Mouse (Mus musculus) frontal cortex, adult 2 months (tissue): ENCODE results near the gene Zfp827. TPM values are rescaled to one million over a fixed set of nuclear protein-coding genes. Genes with fewer than 3 reads are reported as not detected.
A peak's percentile ranks its signal among the peaks of the same experiment; 100 is the strongest.

ENCODE experiments used
- DNase-seq, 2 experiments: peaks; one replicate each; pipeline ENCODE4 v3.0.0; 2022; ENCODE audit warnings: low spot score in 1 of 2; ENCODE audit errors: extremely low spot score in 1 of 2
- polyA plus RNA-seq: library from polyadenylated mRNA; depleted of rRNA; stranded (reverse); fragments of >200 nt; gene quantifications from 2 replicates; pipeline ENCODE4 v1.2.3, GENCODE M21; 2012

Zfp827 gene
- polyA plus RNA-seq, 1 experiment = 33.5 TPM

- no peak for DNase-seq
These were observed 31.9 kb downstream of the Zfp827 start for GRCm38 (mm10) chr8:79060013-79060609.

DNA sequence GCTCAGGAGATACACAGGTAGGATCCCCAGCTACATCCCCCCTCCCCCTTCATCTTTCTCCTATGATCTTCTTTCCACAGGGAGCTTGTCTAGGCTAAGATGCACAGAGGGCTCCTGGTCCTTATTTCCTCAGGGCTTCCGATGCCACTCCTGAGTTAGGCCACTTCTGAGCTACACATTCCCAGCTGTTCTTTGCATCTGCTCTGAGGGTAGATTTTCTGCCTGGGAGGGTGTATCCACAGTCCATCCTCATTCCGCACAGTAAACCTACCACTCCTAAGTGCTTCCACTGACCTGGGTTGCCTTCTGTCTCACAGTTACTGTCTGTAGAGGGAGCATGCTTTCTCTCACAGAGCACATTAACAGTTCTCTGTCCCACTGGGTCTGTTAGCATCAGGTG, 37.7 kb downstream of the Zfp827 start:
- DNase-seq = no peak

DNA sequence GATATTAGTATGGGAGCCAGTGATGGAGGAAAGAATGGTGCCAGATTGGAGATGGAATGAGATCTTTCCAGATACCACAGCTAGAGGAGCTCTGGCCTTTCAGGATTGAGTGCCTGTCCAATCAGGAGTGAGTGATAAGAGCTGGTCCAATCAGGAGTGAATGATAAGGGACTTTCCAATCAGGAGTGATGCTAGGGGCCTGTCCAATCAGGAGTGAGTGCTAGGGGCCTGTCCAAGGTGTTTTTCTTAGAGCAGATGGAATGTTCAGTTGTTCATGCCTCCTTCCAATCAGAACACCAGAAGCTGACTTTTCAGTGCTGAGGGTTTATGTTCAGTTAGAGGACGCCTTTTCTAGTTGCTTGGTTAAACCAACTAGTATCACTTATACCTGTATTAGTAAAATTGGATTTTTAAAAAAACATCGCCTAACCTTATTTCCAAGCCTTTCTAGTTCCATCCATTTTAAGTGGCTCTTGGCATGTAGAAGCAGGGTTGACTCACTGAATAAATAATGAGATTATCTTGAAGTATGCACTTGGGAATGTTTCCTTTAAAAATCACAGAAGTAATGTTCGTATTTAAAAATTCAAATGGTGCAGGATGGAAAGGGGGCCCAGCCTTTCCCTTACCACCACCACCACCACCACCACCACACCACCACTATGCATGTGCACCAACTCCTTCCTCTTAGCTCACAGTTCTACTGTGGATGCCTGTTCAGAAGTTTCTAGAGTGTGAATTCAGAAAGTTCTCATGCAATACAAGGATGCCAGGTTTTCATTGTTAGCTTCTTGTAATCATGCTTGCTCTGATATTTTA, 39.8 kb downstream of the Zfp827 start:
- DNase-seq = no peak

DNA sequence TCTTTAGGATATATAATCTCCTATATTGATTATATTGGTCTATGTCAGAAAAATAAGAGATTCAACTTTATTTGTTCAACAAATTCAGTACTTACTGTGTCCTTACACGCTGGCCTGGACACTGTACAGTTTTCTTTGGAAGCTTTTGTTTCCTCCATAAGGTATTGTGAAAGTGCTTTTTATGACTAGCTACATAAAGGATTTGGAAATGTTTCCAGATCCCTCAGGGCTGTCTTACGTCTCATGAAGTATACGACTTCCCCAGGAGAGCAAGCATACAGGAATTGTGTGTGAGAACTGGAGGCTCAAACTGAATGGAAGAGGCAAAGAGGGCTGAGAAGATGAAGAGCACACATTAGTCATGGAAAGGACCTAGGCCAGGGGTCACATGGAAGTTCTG, 45.1 kb downstream of the Zfp827 start:
- no peak for DNase-seq

DNA sequence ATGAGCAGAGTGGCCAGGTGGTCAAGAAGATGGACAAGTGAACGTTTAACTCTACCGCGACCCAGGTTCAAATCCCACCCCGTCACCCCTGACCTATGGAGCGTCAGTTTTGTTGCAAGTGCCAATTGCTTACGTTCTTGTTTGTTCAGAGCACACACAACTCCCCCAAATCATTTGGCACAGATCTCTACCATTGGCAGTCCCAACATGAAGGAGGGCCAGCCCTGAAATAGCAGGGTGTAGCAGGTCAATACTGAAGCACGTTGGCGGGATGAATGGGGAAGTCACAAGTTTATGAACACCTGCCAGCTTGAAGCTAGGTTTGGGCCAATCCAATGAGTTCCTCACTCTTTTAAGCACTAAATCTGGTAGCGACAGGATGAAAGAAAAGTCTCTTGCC, 46.7 kb downstream of the Zfp827 start:
- DNase-seq = no peak

- no peak for DNase-seq
These were observed 49.0 kb downstream of the Zfp827 start for GRCm38 (mm10) chr8:79077256-79077655.

GRCm38 (mm10) chr8:79078556-79079195, 50.4 kb downstream of the Zfp827 start:
- DNase-seq = no peak

GRCm38 (mm10) chr8:79079196-79079561, 50.9 kb downstream of the Zfp827 start:
- peak in 1 of 2 experiments; percentile 39 for DNase-seq

DNA sequence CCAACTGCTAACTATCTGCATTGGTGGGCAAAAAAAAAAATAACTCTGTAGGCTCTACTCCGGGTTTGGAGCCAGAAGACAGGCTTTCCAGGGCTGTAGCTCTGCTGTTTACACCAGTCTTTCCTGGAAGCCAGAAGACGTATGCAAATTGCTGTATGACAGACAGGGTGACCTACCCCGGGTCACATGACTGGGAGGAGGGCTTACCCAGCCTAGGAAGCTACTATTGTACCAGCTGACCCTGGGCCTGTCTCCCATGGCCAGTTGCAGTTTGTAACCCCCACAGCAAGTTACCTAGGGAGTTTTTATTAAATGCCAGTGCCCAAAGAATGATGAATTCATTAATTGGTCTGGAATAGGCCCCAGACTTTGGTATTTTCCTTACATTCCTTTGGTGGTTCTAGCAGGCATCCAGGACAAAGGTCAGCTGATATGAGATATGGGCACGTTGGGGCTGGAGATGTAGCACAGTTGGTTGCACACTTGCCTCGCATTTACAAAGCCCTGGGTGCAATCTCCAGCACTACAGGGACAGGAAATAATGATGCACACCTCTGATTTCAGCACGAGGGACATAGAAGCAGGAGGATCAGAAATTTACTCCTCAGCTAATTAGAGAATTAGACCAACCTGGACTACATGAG, 52.0 kb downstream of the Zfp827 start:
- no peak for DNase-seq

GRCm38 (mm10) chr8:79081333-79081732, 53.1 kb downstream of the Zfp827 start:
- DNase-seq = no peak

DNA sequence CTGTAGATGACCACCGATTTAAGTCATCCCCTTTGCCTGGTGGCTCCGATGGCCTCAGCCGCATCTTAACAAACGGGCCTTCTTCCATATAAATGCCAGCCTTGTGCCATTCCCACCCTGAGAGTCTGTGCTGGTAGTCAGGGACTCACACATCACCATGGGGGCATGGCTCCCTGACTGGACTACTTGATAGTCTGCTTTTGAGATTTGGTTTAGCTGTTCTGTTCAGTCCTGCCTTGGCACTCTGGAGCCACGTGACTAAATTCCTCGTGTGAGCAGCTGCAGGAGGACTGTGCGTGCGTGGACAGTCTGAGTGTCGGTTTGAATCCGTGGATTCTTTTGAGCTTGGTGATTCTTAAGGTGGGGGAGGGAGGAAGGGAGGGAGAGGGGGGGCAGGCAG, 53.7 kb downstream of the Zfp827 start:
- no peak for DNase-seq

GRCm38 (mm10) chr8:79083461-79084358, 55.5 kb downstream of the Zfp827 start:
- DNase-seq = no peak

DNA sequence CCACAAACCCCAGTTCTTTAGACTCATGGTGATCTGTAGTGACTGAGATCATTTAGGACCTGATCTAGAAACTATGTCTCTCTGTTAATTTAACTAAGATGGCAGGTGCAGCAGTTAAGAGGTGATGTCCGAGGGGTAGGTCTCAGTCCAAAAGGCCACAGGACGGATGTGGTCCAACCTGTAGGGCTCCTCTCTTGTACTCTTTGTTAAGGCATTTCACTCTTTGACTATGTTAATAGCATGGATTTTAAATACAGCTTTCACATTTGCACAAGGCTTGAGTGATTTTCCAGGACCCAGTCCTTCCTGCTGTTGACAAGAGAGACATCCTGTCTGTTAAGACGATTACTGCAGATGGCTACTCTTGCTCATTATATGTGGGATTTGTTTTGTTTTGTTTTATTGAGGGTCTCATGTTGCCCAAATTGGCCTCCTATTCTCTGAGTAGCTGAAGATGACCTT, 56.2 kb downstream of the Zfp827 start:
- DNase-seq = no peak

GRCm38 (mm10) chr8:79094422-79094821, 66.2 kb downstream of the Zfp827 start:
- no peak for DNase-seq

GRCm38 (mm10) chr8:79095162-79095561, 66.9 kb downstream of the Zfp827 start:
- DNase-seq = no peak

GRCm38 (mm10) chr8:79096970-79097369, 68.7 kb downstream of the Zfp827 start:
- DNase-seq = no peak

DNA sequence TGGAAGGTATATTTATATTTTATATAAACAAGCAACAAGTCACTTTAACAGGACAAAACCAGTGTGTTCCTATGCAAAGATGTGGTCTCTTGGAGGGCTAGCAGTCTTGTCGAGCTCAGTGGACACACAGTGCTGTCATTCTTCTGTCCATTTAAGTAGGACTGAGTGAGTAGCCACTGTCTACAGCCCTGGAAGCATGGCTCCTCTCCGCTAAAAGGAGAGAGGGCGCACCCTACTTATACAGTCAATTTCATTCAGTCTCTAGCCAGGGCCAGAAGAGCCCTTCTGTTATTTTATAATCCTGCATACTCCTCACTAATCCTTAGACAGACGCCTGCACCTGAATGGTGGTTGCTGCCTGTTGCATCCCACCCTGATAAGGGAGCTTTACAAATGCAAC, 74.5 kb downstream of the Zfp827 start:
- no peak for DNase-seq

GRCm38 (mm10) chr8:79103185-79103878, 75.1 kb downstream of the Zfp827 start:
- no peak for DNase-seq

- DNase-seq = no peak
These were observed 75.8 kb downstream of the Zfp827 start for GRCm38 (mm10) chr8:79103923-79104580.
